Mouse (Mus musculus): Measurements from ENCODE around the gene Abce1.
"Not testable (repeated sequence)": the region's sequence is repeated elsewhere in the genome, so short reads cannot be mapped to it uniquely, and the experiment has no call there.

Gene Abce1

GRCm38 (mm10) chr8:79711064-79711961 is at the start of gene Abce1, which contains the start of gene Anapc10:
Gene Abce1 (minus strand): TSS chr8:79711740.
Gene Anapc10 (plus strand): TSS chr8:79711820.
- ATAC-seq (ENCODE audit: low TSS enrichment): peak; percentile 99

- no peak for ATAC-seq (ENCODE audit: low TSS enrichment)
Measured at GRCm38 (mm10) chr8:79750305-79750704, 38.8 kb upstream of the Abce1 start.

- ATAC-seq (ENCODE audit: low TSS enrichment): no peak
Measured at GRCm38 (mm10) chr8:79748591-79748990, 37.1 kb upstream of the Abce1 start.

- no peak for ATAC-seq (ENCODE audit: low TSS enrichment)
Measured at GRCm38 (mm10) chr8:79748171-79748570, 36.6 kb upstream of the Abce1 start.

- peak; percentile 97 for ATAC-seq (ENCODE audit: low TSS enrichment)
Measured at GRCm38 (mm10) chr8:79734304-79734703, 22.8 kb upstream of the Abce1 start.

- no peak for ATAC-seq (ENCODE audit: low TSS enrichment)
Measured at GRCm38 (mm10) chr8:79727900-79728299, 16.4 kb upstream of the Abce1 start.

GRCm38 (mm10) chr8:79724589-79724988 is 13.0 kb upstream of the Abce1 start:
- ATAC-seq (ENCODE audit: low TSS enrichment): no peak

- no peak for ATAC-seq (ENCODE audit: low TSS enrichment)
Measured at GRCm38 (mm10) chr8:79723308-79723707, 11.8 kb upstream of the Abce1 start.

- ATAC-seq (ENCODE audit: low TSS enrichment): no peak
Measured at GRCm38 (mm10) chr8:79721537-79721936, 10.0 kb upstream of the Abce1 start.

GRCm38 (mm10) chr8:79712676-79713075 is 1.1 kb upstream of the Abce1 start:
- no peak for ATAC-seq (ENCODE audit: low TSS enrichment)

GRCm38 (mm10) chr8:79706687-79707086 is 4.9 kb downstream of the Abce1 start:
- no peak for ATAC-seq (ENCODE audit: low TSS enrichment)

- no peak for ATAC-seq (ENCODE audit: low TSS enrichment)
Measured at GRCm38 (mm10) chr8:79692531-79692930, 19.0 kb downstream of the Abce1 start.

- ATAC-seq (ENCODE audit: low TSS enrichment): not testable (repeated sequence)
Measured at GRCm38 (mm10) chr8:79685927-79686326, 25.6 kb downstream of the Abce1 start.

GRCm38 (mm10) chr8:79680965-79681364 is 30.6 kb downstream of the Abce1 start:
- peak; percentile 24 for ATAC-seq (ENCODE audit: low TSS enrichment)

GRCm38 (mm10) chr8:79680555-79680954 is 31.0 kb downstream of the Abce1 start:
- peak; percentile 77 for ATAC-seq (ENCODE audit: low TSS enrichment)

- not testable (repeated sequence) for ATAC-seq (ENCODE audit: low TSS enrichment)
Measured at GRCm38 (mm10) chr8:79680083-79680482, 31.5 kb downstream of the Abce1 start.

GRCm38 (mm10) chr8:79679005-79679404 is 32.5 kb downstream of the Abce1 start:
- ATAC-seq (ENCODE audit: low TSS enrichment): peak; percentile 66; the same call in 1 of the 2 replicates

GRCm38 (mm10) chr8:79676461-79676860 is 35.1 kb downstream of the Abce1 start:
- no peak for ATAC-seq (ENCODE audit: low TSS enrichment)

GRCm38 (mm10) chr8:79658715-79659114 is 52.8 kb downstream of the Abce1 start:
- not testable (repeated sequence) for ATAC-seq (ENCODE audit: low TSS enrichment)

GRCm38 (mm10) chr8:79653736-79654135 is 57.8 kb downstream of the Abce1 start:
- no peak for ATAC-seq (ENCODE audit: low TSS enrichment)

GRCm38 (mm10) chr8:79650158-79650814 is 61.3 kb downstream of the Abce1 start:
- no peak for ATAC-seq (ENCODE audit: low TSS enrichment)

GRCm38 (mm10) chr8:79649569-79649968 is 62.0 kb downstream of the Abce1 start:
- no peak for ATAC-seq (ENCODE audit: low TSS enrichment)

GRCm38 (mm10) chr8:79641119-79641518 is 70.4 kb downstream of the Abce1 start:
- ATAC-seq (ENCODE audit: low TSS enrichment): no peak

Data from frontal cortex, adult (tissue).